Mouse (Mus musculus) G1E (cell line): Measurements from ENCODE around the gene Xpnpep1. TPM values are rescaled to one million over a fixed set of nuclear protein-coding genes. Genes with fewer than 3 reads are reported as not detected.

Experiments
- ATAC-seq: 2 replicates; pipeline ENCODE4 v1.8.0; 2016; ENCODE audit warnings: mild to moderate bottlenecking; ENCODE audit not compliant: insufficient number of reproducible peaks, poor library complexity, low FRiP score, severe bottlenecking; ENCODE audit errors: extremely low read depth
- DNase-seq: peaks from one replicate; pipeline ENCODE4 v3.0.0; 2012; ENCODE audit warnings: low spot score
- H3K27me3 ChIP-seq: 2 replicates; pipeline ENCODE4 v1.6.1; 2012; ENCODE audit warnings: mild to moderate bottlenecking, low read length, inconsistent platforms; ENCODE audit not compliant: insufficient read depth
- H3K36me3 ChIP-seq: replicated peaks from 2 replicates; pipeline ENCODE3; 2012; ENCODE audit warnings: mild to moderate bottlenecking, inconsistent platforms
- H3K4me1 ChIP-seq: 2 replicates; pipeline ENCODE4 v1.6.1; 2012; ENCODE audit warnings: low read depth, low read length, inconsistent platforms, mixed read lengths; ENCODE audit not compliant: insufficient read depth
- H3K4me3 ChIP-seq: 2 replicates; pipeline ENCODE4 v1.5.1; 2012; ENCODE audit warnings: low read depth, mild to moderate bottlenecking, inconsistent platforms, low read length, moderate library complexity, mixed read lengths
- H3K9me3 ChIP-seq: replicated peaks from 2 replicates; pipeline ENCODE4 v1.6.1; 2012; ENCODE audit warnings: inconsistent platforms
- CTCF ChIP-seq: IDR thresholded peaks from 2 replicates; pipeline ENCODE4 v1.5.1; 2012; ENCODE audit warnings: low read depth, low read length, inconsistent platforms, mixed read lengths
- GATA1 ChIP-seq: IDR thresholded peaks from 2 replicates; pipeline ENCODE4 v1.6.1; 2012; ENCODE audit warnings: borderline replicate concordance, low read length, inconsistent platforms, mixed read lengths
- GATA2 ChIP-seq: IDR thresholded peaks from 2 replicates; pipeline ENCODE4 v1.6.1; 2012; ENCODE audit warnings: low read depth, low read length, inconsistent platforms, borderline replicate concordance
- POLR2AphosphoS5 ChIP-seq: IDR thresholded peaks from 2 replicates; pipeline ENCODE4 v1.6.1; 2012; ENCODE audit warnings: low read depth, low read length, inconsistent platforms; ENCODE audit not compliant: insufficient replicate concordance
- TAL1 ChIP-seq: conservative IDR thresholded peaks from 2 replicates; pipeline ENCODE4 v1.6.1; 2012; ENCODE audit warnings: low read depth, low read length, inconsistent platforms, mixed read lengths
- polyA plus RNA-seq: library from polyadenylated mRNA; stranded (reverse); fragments of >175 nt; gene quantifications from 2 replicates; pipeline ENCODE4 v1.2.3, GENCODE M21; 2012
- total RNA-seq, 2 experiments: library from RNA; stranded (forward) in 1 of 2; stranded (reverse) in 1 of 2; fragments of 200-1000 nt in 1 of 2; fragments of >200 nt in 1 of 2; fragmentation: Nextera tagmentation in 1 of 2; gene quantifications; 2 replicates each; pipeline ENCODE4 v1.2.3; 2014 to 2017

Xpnpep1 gene
- total and polyA plus RNA-seq, 3 experiments = 180 to 385 (median 219) TPM

GRCm38 (mm10) chr19:53080921-53081320 lies 40.9 kb upstream of the Xpnpep1 start:
- Histone ChIP-seq H3K9me3 (peaks cover 4% of the 10 kb centered on the region; the same call in 1 of the 2 replicates), H3K36me3 (no peaks in the 10 kb centered on the region), H3K4me1 (peaks cover 14% of the 10 kb centered on the region), H3K27me3 (peaks cover 50% of the 10 kb centered on the region), H3K4me3 (no peak overlapping the region)
- DNase-seq = no peak
- TF ChIP-seq POLR2AphosphoS5 = no peak
- TF ChIP-seq CTCF = no peak
- TF ChIP-seq GATA1 = no peak
- no peak for TF ChIP-seq GATA2
- no peak for TF ChIP-seq TAL1
- no peak for ATAC-seq

DNA sequence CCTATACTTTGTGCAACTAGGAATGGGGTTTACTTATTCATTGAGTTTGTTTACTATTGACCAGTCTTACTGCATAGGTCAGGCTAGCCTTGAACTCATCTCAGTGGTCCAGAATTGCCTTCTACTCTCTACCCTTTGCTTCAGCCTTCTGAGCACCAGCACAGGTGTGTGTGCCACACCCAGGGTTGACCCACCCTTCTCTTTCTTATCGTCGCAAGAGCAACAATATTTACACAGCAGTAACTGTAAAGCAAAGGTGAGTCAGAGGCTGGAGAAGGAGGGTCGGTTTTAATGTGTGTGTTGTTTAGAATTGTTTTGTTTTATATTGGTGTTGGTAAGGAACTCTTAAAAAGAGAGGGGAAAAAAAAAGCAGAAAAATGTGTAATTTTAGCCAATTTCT lies 40.5 kb upstream of the Xpnpep1 start:
- H3K9me3 ChIP-seq = peaks cover 4% of the 10 kb centered on the region; the same call in 1 of the 2 replicates
- peaks cover 50% of the 10 kb centered on the region for H3K27me3 ChIP-seq
- no peaks in the 10 kb centered on the region for H3K36me3 ChIP-seq
- no peak for TF ChIP-seq GATA1
- TF ChIP-seq TAL1 = no peak
- TF ChIP-seq CTCF = no peak
- no peak for TF ChIP-seq POLR2AphosphoS5
- TF ChIP-seq GATA2 = no peak
- no peak for DNase-seq
- H3K4me1 ChIP-seq = peaks cover 15% of the 10 kb centered on the region
- no peak for ATAC-seq
- no peak overlapping the region for H3K4me3 ChIP-seq

GRCm38 (mm10) chr19:53080026-53080425 lies 40.0 kb upstream of the Xpnpep1 start:
- DNase-seq = no peak
- ATAC-seq = no peak
- peaks cover 4% of the 10 kb centered on the region; the same call in 1 of the 2 replicates for H3K9me3 ChIP-seq
- peaks cover 15% of the 10 kb centered on the region for H3K4me1 ChIP-seq
- H3K4me3 ChIP-seq = no peak overlapping the region
- peaks cover 50% of the 10 kb centered on the region for H3K27me3 ChIP-seq
- H3K36me3 ChIP-seq = no peaks in the 10 kb centered on the region
- TF ChIP-seq TAL1 = no peak
- TF ChIP-seq GATA2 = no peak
- no peak for TF ChIP-seq GATA1
- TF ChIP-seq POLR2AphosphoS5 = no peak
- no peak for TF ChIP-seq CTCF

DNA sequence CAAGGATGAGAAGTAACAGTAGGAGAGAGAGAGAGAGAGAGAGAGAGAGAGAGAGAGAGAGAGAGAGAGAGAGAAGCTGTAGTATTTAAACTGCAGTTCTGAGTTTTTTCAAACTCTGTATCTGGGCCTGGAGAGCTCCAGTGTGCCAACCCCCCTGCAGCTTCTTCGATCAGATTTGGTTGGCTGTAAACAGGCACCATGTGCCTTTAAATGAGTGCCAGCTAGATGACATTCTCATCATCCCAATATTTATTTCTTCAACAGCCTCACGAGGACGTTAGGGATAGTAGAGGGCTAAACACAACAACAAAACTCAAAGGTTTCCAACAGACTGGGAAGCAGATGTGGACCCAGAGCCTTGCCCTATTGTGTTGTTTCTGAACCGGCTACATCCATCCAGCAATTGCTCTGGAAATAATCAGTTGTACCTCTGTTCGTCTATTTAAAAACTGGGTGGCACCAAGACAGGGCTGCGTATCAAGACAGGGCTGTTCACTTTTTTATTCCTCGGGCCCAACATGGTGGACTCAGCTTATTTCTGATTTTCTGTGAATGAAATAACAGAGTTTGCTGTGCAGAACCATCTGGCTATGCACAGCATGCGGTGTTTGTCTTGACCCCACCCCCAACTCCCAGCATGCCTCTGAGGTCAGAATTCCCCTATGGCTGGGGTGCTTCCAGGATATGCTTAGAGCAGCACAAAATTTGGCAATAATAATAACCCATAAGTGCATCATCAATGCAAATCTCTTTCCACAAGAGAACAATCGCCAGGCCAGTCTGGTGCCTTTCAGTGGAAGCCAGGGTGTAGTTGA lies 38.5 kb upstream of the Xpnpep1 start:
- 0 out of 2 replicates have a peak, but pooled peaks cover 1% of the 10 kb centered on the region for H3K9me3 ChIP-seq
- ATAC-seq (no peak), DNase-seq (no peak)
- peaks cover 17% of the 10 kb centered on the region for H3K4me1 ChIP-seq
- H3K36me3 ChIP-seq = no peaks in the 10 kb centered on the region
- peaks cover 46% of the 10 kb centered on the region for H3K27me3 ChIP-seq
- H3K4me3 ChIP-seq = no peak overlapping the region
- no peak for TF ChIP-seq POLR2AphosphoS5
- no peak for TF ChIP-seq TAL1
- no peak for TF ChIP-seq GATA2
- no peak for TF ChIP-seq CTCF
- TF ChIP-seq GATA1 = no peak

DNA sequence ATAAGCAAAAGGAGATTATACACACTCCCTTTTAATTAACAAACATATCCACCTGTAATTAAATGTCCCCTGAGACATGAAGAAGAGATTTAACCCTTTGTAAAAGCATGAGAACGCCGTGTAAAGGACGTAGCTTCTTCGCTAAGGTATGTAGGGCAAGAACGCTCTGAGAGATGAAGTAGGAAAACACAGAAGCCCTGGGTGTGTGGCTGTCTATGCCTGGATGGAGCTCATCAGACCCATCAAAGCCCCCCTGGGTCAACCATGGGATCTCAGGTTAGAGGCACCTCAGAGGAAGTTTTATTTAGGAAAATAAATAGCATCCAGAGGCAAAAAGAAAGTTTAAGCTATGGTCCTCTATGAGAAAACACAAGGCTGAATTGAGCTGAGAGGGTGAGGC lies 37.3 kb upstream of the Xpnpep1 start:
- DNase-seq = no peak
- Histone ChIP-seq H3K4me3 (no peak overlapping the region), H3K4me1 (peaks cover 18% of the 10 kb centered on the region), H3K36me3 (no peaks in the 10 kb centered on the region), H3K27me3 (peaks cover 40% of the 10 kb centered on the region), H3K9me3 (0 out of 2 replicates have a peak, but pooled peaks cover 2% of the 10 kb centered on the region)
- no peak for ATAC-seq
- TF ChIP-seq GATA2 (no peak), GATA1 (no peak), TAL1 (no peak), CTCF (no peak), POLR2AphosphoS5 (no peak)

GRCm38 (mm10) chr19:53076238-53076981 lies 36.4 kb upstream of the Xpnpep1 start:
- H3K36me3 ChIP-seq = no peaks in the 10 kb centered on the region
- TF ChIP-seq CTCF (no peak), POLR2AphosphoS5 (no peak), GATA2 (no peak), GATA1 (no peak), TAL1 (no peak)
- H3K4me3 ChIP-seq = no peak overlapping the region
- ATAC-seq (no peak), DNase-seq (no peak)
- 0 out of 2 replicates have a peak, but pooled peaks cover 2% of the 10 kb centered on the region for H3K9me3 ChIP-seq
- H3K27me3 ChIP-seq = peaks cover 32% of the 10 kb centered on the region
- peaks cover 23% of the 10 kb centered on the region for H3K4me1 ChIP-seq
